In genomic region chr10:127609415-127610065, GRCm38 (mm10) we compare ENCODE assay signal across 11 mouse cellular contexts. TPM values are rescaled to one million over a fixed set of nuclear protein-coding genes. Genes with fewer than 3 reads are reported as not detected.
DNase-seq lines count a peak whose midpoint lies in the region; ATAC-seq lines count a peak whose summit lies in the region.
"Had no signal": no experiment of that assay in that cellular context is flagged by ENCODE, and none has a peak within 500 bp of the region (broad histone marks: within the 10 kb centered on the region; RNA-seq: fewer than 3 reads in every experiment).

No protein-coding gene starts in this region.

- H3K36me3 ChIP-seq in kidney, embryonic 14.5 days (ENCODE audit: control insufficient read depth, insufficient read depth, low read length): peaks cover 39% of the 10 kb centered on the region
- H3K36me3 ChIP-seq in limb, embryonic 12.5 days: peaks cover 89% of the 10 kb centered on the region

- H3K4me2 ChIP-seq in kidney, embryonic 14.5 days (replicated peaks; ENCODE audit: low read depth, low read length): no peak overlapping the region
- no peak overlapping the region for H3K4me2 ChIP-seq in limb, embryonic 12.5 days

- peak overlapping the region; percentile 69 for H3K27ac ChIP-seq in kidney, embryonic 14.5 days (ENCODE audit: low read depth, low read length)
- peak overlapping the region; percentile 30 for H3K27ac ChIP-seq in limb, embryonic 12.5 days
- H3K27ac ChIP-seq: layer of hippocampus, adult 2 months; liver, embryonic 14.5 days had no signal

- no peak overlapping the region for H3K4me3 ChIP-seq in kidney, embryonic 14.5 days (ENCODE audit: low read length)
- no peak overlapping the region for H3K4me3 ChIP-seq in limb, embryonic 12.5 days (replicated peaks)
- H3K4me3 ChIP-seq: layer of hippocampus, adult 2 months had no signal

- no peaks in the 10 kb centered on the region for H3K9me3 ChIP-seq in kidney, embryonic 14.5 days (ENCODE audit: control insufficient read depth, low read length)
- H3K9me3 ChIP-seq in limb, embryonic 12.5 days: no peaks in the 10 kb centered on the region

- no peak overlapping the region for H3K9ac ChIP-seq in kidney, embryonic 14.5 days (ENCODE audit: low read depth, low read length)
- no peak overlapping the region for H3K9ac ChIP-seq in limb, embryonic 12.5 days (replicated peaks)
- H3K9ac ChIP-seq: liver, embryonic 14.5 days had no signal

- peaks cover 36% of the 10 kb centered on the region for H3K4me1 ChIP-seq in kidney, embryonic 14.5 days (ENCODE audit: control insufficient read depth, insufficient read depth, low read length)
- peaks cover 51% of the 10 kb centered on the region for H3K4me1 ChIP-seq in limb, embryonic 12.5 days (replicated peaks)

- no peak for DNase-seq in kidney, postnatal 25 days
- DNase-seq in 3T3-L1 (ENCODE audit: low read depth, low spot score): peak; percentile 84
- peak; percentile 61 for DNase-seq in brain, adult 2 months (ENCODE audit: low read depth, low spot score)
- no peak for DNase-seq in right cerebral cortex, postnatal 36 days (ENCODE audit: low spot score in 2 of 2)
- DNase-seq in layer of hippocampus, postnatal 10 days (ENCODE audit: low spot score in 2 of 2): no peak
- DNase-seq: cerebellum, adult 11-12 months; heart, postnatal 14 days had no signal

- no peaks in the 10 kb centered on the region for H3K27me3 ChIP-seq in kidney, embryonic 14.5 days (ENCODE audit: control insufficient read depth, insufficient read depth, low read length)
- H3K27me3 ChIP-seq in limb, embryonic 12.5 days: no peaks in the 10 kb centered on the region

- 39% methylated on average over 9 of the region's 9 CpGs for WGBS in kidney, embryonic 14.5 days
- WGBS in limb, embryonic 12.5 days: 48% methylated on average over 9 of the region's 9 CpGs

- peak; percentile 21; the same call in 1 of the 2 replicates for ATAC-seq in kidney, embryonic 14.5 days (ENCODE audit: low FRiP score, low TSS enrichment)
- ATAC-seq in limb, embryonic 12.5 days (ENCODE audit: insufficient number of reproducible peaks, insufficient read depth, low FRiP score, low TSS enrichment, low read depth): no peak

RNA-seq across cellular contexts. Expression of gene Lrp1, which starts 11.4 kb away (rescaled TPM):
- polyA plus RNA-seq in kidney, embryonic 14.5 days (2014; fragmentation: Nextera tagmentation; extraction: Ambion mirVana): 44.2 and 54.9 TPM in 2 replicates
- polyA plus RNA-seq in limb, embryonic 12.5 days (2016; fragmentation: Nextera tagmentation; extraction: Ambion mirVana): 87.6 and 94.7 TPM in 2 replicates
- total RNA-seq in layer of hippocampus, postnatal 10 days (2021): 100 to 1,000 TPM; 263 to 291 TPM

RNA-seq across cellular contexts. Expression of gene Stat6, which starts 33.2 kb away (rescaled TPM):
- polyA plus RNA-seq in kidney, embryonic 14.5 days (2014; fragmentation: Nextera tagmentation; extraction: Ambion mirVana): 14.0 and 18.9 TPM in 2 replicates
- 8.7 and 12.1 TPM in 2 replicates for polyA plus RNA-seq in limb, embryonic 12.5 days (2016; fragmentation: Nextera tagmentation; extraction: Ambion mirVana)
- 1 to 10 TPM; 6.9 to 7.1 TPM for total RNA-seq in layer of hippocampus, postnatal 10 days (2021)

RNA-seq across cellular contexts. Expression of gene Nemp1, which starts 57.2 kb away (rescaled TPM):
- 7.6 and 12.4 TPM in 2 replicates for polyA plus RNA-seq in kidney, embryonic 14.5 days (2014; fragmentation: Nextera tagmentation; extraction: Ambion mirVana)
- polyA plus RNA-seq in limb, embryonic 12.5 days (2016; fragmentation: Nextera tagmentation; extraction: Ambion mirVana): 12.6 and 13.5 TPM in 2 replicates
- total RNA-seq in layer of hippocampus, postnatal 10 days (2021): 1 to 10 TPM; 4.0 to 5.5 TPM

RNA-seq across cellular contexts. Expression of gene Nab2, which starts 58.8 kb away (rescaled TPM):
- 19.0 and 19.8 TPM in 2 replicates for polyA plus RNA-seq in kidney, embryonic 14.5 days (2014; fragmentation: Nextera tagmentation; extraction: Ambion mirVana)
- 15.3 and 19.1 TPM in 2 replicates for polyA plus RNA-seq in limb, embryonic 12.5 days (2016; fragmentation: Nextera tagmentation; extraction: Ambion mirVana)
- 10 to 100 TPM; 32.3 to 36.2 TPM for total RNA-seq in layer of hippocampus, postnatal 10 days (2021)

Comparison
In these comparisons a context has a peak if more than half of its experiments do, and no peak if none do; other contexts are left out.
1. DNase-seq: peak in 3T3-L1 (single experiment) and brain, adult 2 months (single experiment); none in kidney, postnatal 25 days (0 of 2), right cerebral cortex, postnatal 36 days (0 of 2) and layer of hippocampus, postnatal 10 days (0 of 2).